Mouse (Mus musculus): ENCODE results near the gene Traf3.

DNA sequence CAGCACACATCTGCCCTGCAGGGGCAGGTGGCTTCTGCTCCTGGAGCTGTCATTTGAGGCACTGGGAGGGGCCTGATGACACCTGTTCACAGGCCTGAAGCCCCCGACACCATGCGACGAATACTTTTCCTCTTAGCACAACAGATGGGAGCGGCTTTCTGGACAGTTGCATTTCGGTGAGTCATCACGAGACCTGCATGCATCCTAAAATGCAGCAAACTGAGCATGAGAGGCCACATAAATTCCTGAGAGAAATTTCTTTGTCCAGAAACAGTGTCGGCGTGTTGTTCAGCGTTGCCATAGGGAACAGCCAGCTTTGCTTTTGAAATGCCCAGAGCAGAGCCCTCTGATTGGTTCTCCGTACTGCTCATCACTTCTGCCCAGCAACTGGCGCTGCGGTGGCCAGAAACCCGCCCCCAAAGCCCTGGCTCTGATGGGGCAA is 1.8 kb upstream of the Traf3 start:
- TF ChIP-seq GATA1 (IDR thresholded peaks at IDR 0.05; ENCODE audit: low read length) (no peak), TAL1 (IDR thresholded peaks at IDR 0.05; ENCODE audit: low read length) (no peak)

Data from erythroblast, embryonic 14.5 days (primary cell).